Mouse (Mus musculus) mouse trophoblast stem cell (cell line): ENCODE data around the gene Sectm1b.
"Not testable (repeated sequence)": the region's sequence is repeated elsewhere in the genome, so short reads cannot be mapped to it uniquely, and the experiment has no call there.

ENCODE experiments used
- in situ Hi-C, 2 experiments: fragments of 300-500 bp; cut with MseI, MboI; formaldehyde crosslinking; loops; 2 replicates in 1 of 2; 3 replicates in 1 of 2; pipeline ENCODE4 v1.15.1; 2025

The Sectm1b gene

DNA sequence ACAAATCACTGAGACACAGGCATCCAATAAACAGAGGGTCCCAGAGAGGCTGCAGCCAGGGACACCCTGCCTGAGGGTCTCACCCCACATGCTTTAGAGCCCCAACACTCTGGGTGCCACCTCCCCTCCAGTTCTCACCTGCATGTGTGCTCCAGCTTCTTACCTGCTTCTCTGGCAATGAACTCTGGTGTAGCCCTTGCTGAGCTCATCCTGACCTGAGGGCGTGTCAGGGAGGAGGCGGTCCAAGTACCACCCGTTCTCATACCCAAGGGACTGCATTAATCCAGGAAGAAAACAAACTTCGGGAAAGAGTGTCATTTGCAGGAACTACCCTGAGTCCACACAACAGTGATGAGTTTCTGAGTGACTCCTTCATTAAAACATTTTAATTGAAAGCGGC, at the start of gene Sectm1b:
Gene Sectm1b, minus strand, starts transcription at position 191 of the 400 bp plus-strand sequence.
- in situ Hi-C loops = no loop called here

- in situ Hi-C loops = no loop called here
Observed at GRCm38 (mm10) chr11:121112091-121112775, 48.9 kb upstream of the Sectm1b start.

GRCm38 (mm10) chr11:121111601-121112000, 48.2 kb upstream of the Sectm1b start:
- in situ Hi-C loops = no loop called here

- in situ Hi-C loops = no loop called here
Observed at GRCm38 (mm10) chr11:121111051-121111450, 47.7 kb upstream of the Sectm1b start.

GRCm38 (mm10) chr11:121109986-121110385, 46.6 kb upstream of the Sectm1b start:
- in situ Hi-C loops = no loop called here

DNA sequence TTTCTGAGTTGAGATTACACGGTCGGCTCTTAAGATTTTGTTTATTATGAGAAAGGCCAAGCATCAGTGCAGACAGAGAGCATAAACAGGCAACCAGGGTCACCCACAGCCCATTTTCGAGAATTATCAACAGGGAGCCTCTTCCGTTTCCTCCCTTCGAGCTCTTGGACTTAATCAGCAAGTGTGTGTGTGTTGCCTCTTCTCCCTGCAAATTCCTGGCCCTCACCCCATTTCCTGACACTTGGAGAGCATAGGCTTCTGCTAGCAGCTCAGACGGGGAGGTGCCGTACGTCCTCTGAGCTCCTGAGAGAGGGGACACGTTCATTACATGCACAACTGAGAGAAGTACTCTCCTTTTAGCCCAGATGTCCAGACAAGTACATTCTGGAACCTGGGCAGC, 44.7 kb upstream of the Sectm1b start:
- in situ Hi-C loops = no loop called here

DNA sequence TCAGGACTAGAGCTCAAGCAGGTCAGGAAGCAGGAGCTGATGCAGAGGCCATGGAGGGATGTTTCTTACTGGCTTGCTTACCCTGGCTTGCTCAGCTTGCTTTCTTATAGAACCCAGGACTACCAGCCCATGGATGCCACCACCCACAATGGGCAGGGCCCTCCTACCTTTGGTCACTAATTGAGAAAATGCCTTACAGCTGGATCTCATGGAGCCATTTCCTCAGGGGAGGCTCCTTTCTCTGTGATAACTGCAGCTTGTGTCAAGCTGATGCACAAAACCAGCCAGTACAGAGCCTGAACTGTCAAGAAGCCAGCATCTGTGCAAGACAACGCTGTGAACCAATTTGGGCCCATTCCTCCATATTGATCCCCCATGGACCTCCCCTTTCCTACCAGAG, 43.9 kb upstream of the Sectm1b start:
- in situ Hi-C loops = not testable (repeated sequence)

DNA sequence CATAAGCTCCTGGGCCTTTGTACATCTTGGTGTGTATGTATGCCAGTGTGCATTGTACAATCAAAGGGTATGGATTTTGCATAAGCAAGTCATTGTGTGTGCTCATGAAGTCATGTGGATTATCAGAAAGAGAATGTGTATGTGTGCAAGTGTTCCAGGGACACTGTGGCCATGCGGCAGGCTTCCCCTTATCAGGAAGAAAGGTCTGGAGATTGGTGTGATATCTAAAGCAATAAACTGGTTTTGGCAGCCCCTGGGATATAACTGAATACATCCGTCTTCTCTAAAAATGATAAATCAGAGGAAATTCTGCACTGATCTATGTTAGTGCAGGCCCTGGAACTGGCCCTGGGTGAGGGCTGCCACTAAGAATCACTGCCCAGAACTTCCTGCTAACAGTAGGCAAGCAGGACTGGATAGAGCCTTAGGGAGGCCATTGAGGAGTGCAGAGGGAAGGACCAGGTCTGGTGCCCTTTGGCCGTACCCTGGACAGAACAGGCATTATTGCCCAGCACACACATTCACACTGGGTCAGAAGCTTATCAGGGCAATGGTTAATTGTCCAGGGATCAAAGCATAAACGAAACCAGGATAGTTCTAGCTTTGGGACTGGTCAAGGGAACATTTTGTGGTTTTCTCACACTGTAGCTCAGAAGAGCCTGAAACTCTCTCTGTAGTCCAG, 37.9 kb upstream of the Sectm1b start:
- in situ Hi-C loops = no loop called here

- in situ Hi-C loops = no loop called here
Observed at GRCm38 (mm10) chr11:121100692-121101091, 37.3 kb upstream of the Sectm1b start.

- in situ Hi-C loops = no loop called here
Observed at GRCm38 (mm10) chr11:121099762-121100161, 36.4 kb upstream of the Sectm1b start.

- in situ Hi-C loops = no loop called here
Observed at GRCm38 (mm10) chr11:121092606-121093585, 29.5 kb upstream of the Sectm1b start.

GRCm38 (mm10) chr11:121090943-121091342, 27.6 kb upstream of the Sectm1b start:
- in situ Hi-C loops = no loop called here

DNA sequence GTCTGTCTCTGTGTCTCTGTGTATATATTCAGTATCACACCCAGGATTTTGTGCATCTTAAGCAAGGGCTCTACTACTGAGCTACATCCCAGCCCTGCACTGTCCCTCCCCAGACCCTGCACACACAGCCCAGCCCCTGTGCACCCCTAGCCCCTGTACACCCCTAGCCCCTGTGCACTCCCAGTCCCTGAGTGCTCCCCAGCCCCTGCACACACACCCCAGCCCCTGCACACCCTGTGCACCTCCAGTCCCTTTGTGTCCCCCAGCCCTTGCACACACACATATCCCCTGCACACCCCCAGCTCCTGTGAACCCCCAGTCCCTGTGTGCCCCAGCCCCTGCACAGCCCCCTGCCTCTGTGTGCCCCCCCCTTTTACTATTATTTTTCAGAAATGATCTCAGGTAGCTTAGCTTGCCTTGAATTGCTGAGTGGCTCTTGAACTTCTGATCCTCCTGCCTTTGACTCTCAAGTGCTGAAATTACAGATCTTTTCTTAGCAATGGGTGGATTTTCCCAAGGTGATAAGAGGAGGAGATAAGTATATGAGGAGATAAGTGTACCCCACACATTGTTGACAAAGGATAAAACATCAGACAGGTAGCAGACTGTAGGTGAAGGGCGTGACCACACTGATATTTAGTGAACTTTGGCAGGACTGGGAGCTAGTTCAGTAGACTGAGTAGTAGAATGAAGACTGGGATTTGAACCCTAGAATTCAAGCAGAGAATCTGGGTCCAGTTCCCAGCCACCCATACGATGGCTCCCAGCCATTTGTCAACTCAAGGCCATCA, 26.6 kb upstream of the Sectm1b start:
- in situ Hi-C loops = no loop called here

- in situ Hi-C loops = no loop called here
Observed at GRCm38 (mm10) chr11:121088997-121089396, 25.6 kb upstream of the Sectm1b start.

GRCm38 (mm10) chr11:121086296-121086695, 22.9 kb upstream of the Sectm1b start:
- in situ Hi-C loops = no loop called here

GRCm38 (mm10) chr11:121085181-121085580, 21.8 kb upstream of the Sectm1b start:
- in situ Hi-C loops = no loop called here

GRCm38 (mm10) chr11:121082857-121083500, 19.6 kb upstream of the Sectm1b start:
- in situ Hi-C loops = no loop called here

DNA sequence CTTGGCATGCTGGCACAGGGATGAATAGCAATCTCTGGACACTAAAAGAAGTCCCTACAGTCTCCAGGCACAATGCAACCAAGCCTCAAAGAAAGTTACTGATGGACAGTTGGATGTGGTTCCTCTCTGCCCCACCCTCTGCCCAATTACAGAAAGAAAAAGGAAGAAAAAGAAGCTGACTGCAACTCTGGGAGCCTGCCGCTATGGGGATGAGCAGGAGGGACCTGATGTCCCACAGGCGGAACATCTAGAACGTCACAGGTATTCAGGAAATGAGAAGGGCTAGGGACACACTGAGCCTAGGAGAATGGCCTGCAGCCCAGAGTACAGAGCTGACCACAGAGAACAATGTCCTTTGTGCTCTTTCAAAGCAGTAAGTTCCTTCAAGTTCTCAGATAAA, 18.9 kb upstream of the Sectm1b start:
- in situ Hi-C loops = no loop called here

DNA sequence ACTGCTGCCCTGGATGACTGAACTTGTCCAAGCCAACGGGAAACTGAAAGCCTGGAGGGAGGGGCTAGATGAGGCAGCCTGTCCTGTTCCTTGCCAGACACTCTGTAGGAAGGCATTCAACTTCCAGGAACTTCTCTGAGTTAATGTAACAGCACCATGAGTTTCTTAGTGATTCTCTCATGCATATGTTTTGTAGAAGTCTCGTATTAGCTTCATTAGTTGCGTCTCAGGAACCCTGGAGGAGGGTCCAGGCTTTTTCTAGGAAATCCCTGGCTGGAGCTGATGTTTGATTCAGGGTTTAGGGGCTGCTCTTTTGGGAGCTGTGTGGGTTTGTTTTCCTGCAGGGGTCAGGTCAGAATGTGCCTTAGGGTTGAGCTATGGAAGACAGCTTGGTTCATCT, 17.8 kb upstream of the Sectm1b start, which contains the start of gene Sectm1a:
Gene Sectm1a, minus strand, starts transcription at position 101 of the 400 bp plus-strand sequence.
- in situ Hi-C loops = no loop called here

DNA sequence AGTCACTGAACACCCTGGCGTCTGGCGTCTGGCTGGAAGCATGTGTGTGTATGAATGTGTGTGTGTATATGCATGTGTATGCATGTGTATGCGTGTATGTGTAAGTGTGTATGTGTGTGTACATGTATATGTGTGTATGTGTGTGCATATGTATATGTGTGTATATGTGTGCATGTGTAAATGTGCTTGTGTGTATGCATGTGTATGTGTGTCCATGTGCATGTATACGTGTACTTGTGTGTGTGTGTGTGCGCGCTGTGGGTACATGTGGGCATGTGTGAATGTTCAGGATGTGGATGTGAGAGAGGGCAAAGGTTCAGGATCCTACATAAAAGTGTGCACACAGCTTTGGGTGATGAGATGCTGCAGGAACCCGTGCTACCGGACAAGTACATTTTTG, 17.0 kb upstream of the Sectm1b start:
- in situ Hi-C loops = no loop called here

DNA sequence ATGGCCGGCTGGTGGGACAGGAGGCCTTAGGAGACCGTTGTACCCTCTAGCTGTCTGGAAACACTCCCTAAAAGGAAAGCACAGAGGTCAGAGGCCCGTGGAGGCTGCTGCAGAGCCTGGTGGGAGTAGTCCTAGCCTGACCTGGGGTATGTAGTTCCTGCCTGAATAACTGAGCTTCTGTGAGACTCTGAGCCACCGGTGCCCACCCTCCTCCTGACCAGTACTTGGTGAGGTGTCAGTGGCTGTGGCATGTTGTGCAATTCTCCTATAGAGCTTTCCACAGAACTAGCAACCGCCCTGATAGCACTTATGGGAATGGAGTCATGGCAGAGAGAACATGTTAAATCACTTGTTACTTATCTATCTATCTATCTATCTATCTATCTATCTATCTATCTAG, 12.3 kb upstream of the Sectm1b start:
- in situ Hi-C loops = no loop called here
